Mouse (Mus musculus) lung, adult 2 months (tissue): ENCODE results near the gene Hmga2.

Experiments
- CTCF ChIP-seq: fragments of 200-500 bp; IDR thresholded peaks from 2 replicates; pipeline ENCODE4 v1.5.1; 2011; ENCODE audit warnings: mild to moderate bottlenecking, low read length, control low read depth; ENCODE audit not compliant: insufficient read depth
- POLR2A ChIP-seq: fragments of 200-500 bp; IDR thresholded peaks from 2 replicates; pipeline ENCODE4 v1.6.1; 2011; ENCODE audit warnings: low read depth, mild to moderate bottlenecking, control low read depth, low read length, borderline replicate concordance; ENCODE audit errors: extremely low read depth

- no peak for TF ChIP-seq POLR2A
- no peak for TF ChIP-seq CTCF
Observed at GRCm38 (mm10) chr10:120430422-120430821, 45.8 kb downstream of the Hmga2 start.
